In genomic region chr5:114587908-114588307, GRCm38 (mm10) we compare ENCODE assay signal across 8 mouse cellular contexts. TPM values are rescaled to one million over a fixed set of nuclear protein-coding genes. Genes with fewer than 3 reads are reported as not detected.
DNase-seq lines count a peak whose midpoint lies in the region; ATAC-seq lines count a peak whose summit lies in the region.

No protein-coding gene starts in this region.

- H3K4me2 ChIP-seq in limb, embryonic 11.5 days (ENCODE audit: low read depth, severe bottlenecking) = no peak overlapping the region

- H3K27me3 ChIP-seq in limb, embryonic 11.5 days (ENCODE audit: control insufficient read depth, insufficient read depth, low read length) = no peaks in the 10 kb centered on the region

- H3K4me3 ChIP-seq in limb, embryonic 11.5 days (ENCODE audit: low read depth, low read length) = no peak overlapping the region

- no peak overlapping the region for H3K27ac ChIP-seq in limb, embryonic 11.5 days (replicated peaks; ENCODE audit: low read depth, low read length)

- H3K36me3 ChIP-seq in limb, embryonic 11.5 days (ENCODE audit: control insufficient read depth, insufficient read depth, low read length) = no peaks in the 10 kb centered on the region

- no peak for ATAC-seq in limb, embryonic 11.5 days (ENCODE audit: insufficient number of reproducible peaks, low FRiP score, low TSS enrichment, low read depth)
- ATAC-seq in frontal cortex, adult (ENCODE audit: low TSS enrichment) = no peak

- WGBS in limb, embryonic 11.5 days = 36% methylated on average over 9 of the region's 9 CpGs

- peak; percentile 81 to 91 for DNase-seq in adrenal gland, adult (ENCODE audit: inconsistent age in 2 of 2, low spot score in 1 of 2)
- DNase-seq in adrenal gland, postnatal 4 days (ENCODE audit: low spot score in 2 of 2) = no peak
- peak; percentile 81 for DNase-seq in 416B (ENCODE audit: low read depth)
- peak; percentile 60 for DNase-seq in embryo, embryonic 9.5 days (ENCODE audit: extremely low spot score)
- DNase-seq in limb, embryonic 11.5 days (ENCODE audit: low spot score) = peak; percentile 91
- DNase-seq in retina, postnatal 1 day = peak; percentile 73
- no peak for DNase-seq in layer of hippocampus, adult 9-11 months

- H3K4me1 ChIP-seq in limb, embryonic 11.5 days (ENCODE audit: control insufficient read depth, insufficient read depth, low read length) = peaks cover 32% of the 10 kb centered on the region

- no peak overlapping the region for H3K9ac ChIP-seq in limb, embryonic 11.5 days (ENCODE audit: low read length)

- no peaks in the 10 kb centered on the region for H3K9me3 ChIP-seq in limb, embryonic 11.5 days (ENCODE audit: control insufficient read depth, low read length)

RNA-seq across cellular contexts. Expression of gene Fam222a, which starts 20.1 kb away (rescaled TPM):
- total RNA-seq in adrenal gland, postnatal 4 days (2021) = 10 to 100 TPM; 33.7 to 33.9 TPM
- 2.4 and 2.5 TPM in 2 replicates for polyA plus RNA-seq in limb, embryonic 11.5 days (2014; fragmentation: Nextera tagmentation; extraction: Ambion mirVana)

Comparison
In these comparisons a context has a peak if more than half of its experiments do, and no peak if none do; other contexts are left out.
1. DNase-seq: peak in adrenal gland, adult (2 of 2), 416B (single experiment), embryo, embryonic 9.5 days (single experiment), limb, embryonic 11.5 days (single experiment) and retina, postnatal 1 day (single experiment); none in adrenal gland, postnatal 4 days (0 of 2) and layer of hippocampus, adult 9-11 months (single experiment).